Mouse (Mus musculus): ENCODE data around the gene Slfn2. TPM values are rescaled to one million over a fixed set of nuclear protein-coding genes. Genes with fewer than 3 reads are reported as not detected.

Gene Slfn2
- polyA plus RNA-seq, 1 experiment, result 0.27 TPM

GRCm38 (mm10) chr11:83078423-83079140, 13.7 kb downstream of the Slfn2 start:
- Histone ChIP-seq H3K79me2 (ENCODE audit: control insufficient read depth, insufficient read depth) (no peaks in the 10 kb centered on the region), H3ac (ENCODE audit: control insufficient read depth, insufficient read length, low read depth) (no peak overlapping the region), H3K36me3 (ENCODE audit: control insufficient read depth, insufficient read depth) (no peaks in the 10 kb centered on the region), H3K27me3 (ENCODE audit: control insufficient read depth, insufficient read depth, insufficient read length) (no peaks in the 10 kb centered on the region), H3K79me3 (ENCODE audit: low read depth) (no peaks in the 10 kb centered on the region), H3K4me3 (ENCODE audit: insufficient read depth, poor library complexity, severe bottlenecking) (no peak overlapping the region)
- no peak for TF ChIP-seq CTCF (IDR thresholded peaks at IDR 0.05; ENCODE audit: control insufficient read depth, insufficient read depth, insufficient read length)
- TF ChIP-seq MYOG (IDR thresholded peaks at IDR 0.05; ENCODE audit: control insufficient read depth, extremely low read depth, insufficient read length), result no peak
- no peak for TF ChIP-seq CEBPB (IDR thresholded peaks at IDR 0.05; ENCODE audit: low read depth)
- TF ChIP-seq FOSL1 (IDR thresholded peaks at IDR 0.05; ENCODE audit: insufficient read depth, low read length, poor library complexity, severe bottlenecking), result no peak
- TF ChIP-seq MYOD1 (IDR thresholded peaks at IDR 0.05; ENCODE audit: control insufficient read depth, insufficient read length, low read depth), result no peak
- TF ChIP-seq USF1 (IDR thresholded peaks at IDR 0.05; ENCODE audit: low read depth), result no peak
- no peak for TF ChIP-seq MAX (IDR thresholded peaks at IDR 0.05)

- Histone ChIP-seq H3K4me3 (ENCODE audit: insufficient read depth, poor library complexity, severe bottlenecking) (no peak overlapping the region), H3K27me3 (ENCODE audit: control insufficient read depth, insufficient read depth, insufficient read length) (no peaks in the 10 kb centered on the region), H3K79me2 (ENCODE audit: control insufficient read depth, insufficient read depth) (no peaks in the 10 kb centered on the region), H3K79me3 (ENCODE audit: low read depth) (no peaks in the 10 kb centered on the region), H3ac (ENCODE audit: control insufficient read depth, insufficient read length, low read depth) (no peak overlapping the region), H3K36me3 (ENCODE audit: control insufficient read depth, insufficient read depth) (no peaks in the 10 kb centered on the region)
- TF ChIP-seq CTCF (IDR thresholded peaks at IDR 0.05; ENCODE audit: control insufficient read depth, insufficient read depth, insufficient read length) (no peak), FOSL1 (IDR thresholded peaks at IDR 0.05; ENCODE audit: insufficient read depth, low read length, poor library complexity, severe bottlenecking) (no peak), MYOG (IDR thresholded peaks at IDR 0.05; ENCODE audit: control insufficient read depth, extremely low read depth, insufficient read length) (no peak), MYOD1 (IDR thresholded peaks at IDR 0.05; ENCODE audit: control insufficient read depth, insufficient read length, low read depth) (no peak), MAX (IDR thresholded peaks at IDR 0.05) (no peak), USF1 (IDR thresholded peaks at IDR 0.05; ENCODE audit: low read depth) (no peak)
Observed at GRCm38 (mm10) chr11:83079487-83080199, 14.7 kb downstream of the Slfn2 start.

- no peaks in the 10 kb centered on the region for H3K36me3 ChIP-seq (ENCODE audit: control insufficient read depth, insufficient read depth)
- H3ac ChIP-seq (ENCODE audit: control insufficient read depth, insufficient read length, low read depth), result no peak overlapping the region
- no peak for TF ChIP-seq USF1 (IDR thresholded peaks at IDR 0.05; ENCODE audit: low read depth)
- H3K79me2 ChIP-seq (ENCODE audit: control insufficient read depth, insufficient read depth), result no peaks in the 10 kb centered on the region
- H3K27me3 ChIP-seq (ENCODE audit: control insufficient read depth, insufficient read depth, insufficient read length), result no peaks in the 10 kb centered on the region
- H3K79me3 ChIP-seq (ENCODE audit: low read depth), result no peaks in the 10 kb centered on the region
- no peak overlapping the region for H3K4me3 ChIP-seq (ENCODE audit: insufficient read depth, poor library complexity, severe bottlenecking)
Observed at GRCm38 (mm10) chr11:83082741-83083473, 18.0 kb downstream of the Slfn2 start.

- no peak for TF ChIP-seq MAX (IDR thresholded peaks at IDR 0.05)
- TF ChIP-seq FOSL1 (IDR thresholded peaks at IDR 0.05; ENCODE audit: insufficient read depth, low read length, poor library complexity, severe bottlenecking), result no peak
- TF ChIP-seq MYOD1 (IDR thresholded peaks at IDR 0.05; ENCODE audit: control insufficient read depth, insufficient read length, low read depth), result no peak
- TF ChIP-seq USF1 (IDR thresholded peaks at IDR 0.05; ENCODE audit: low read depth), result no peak
- TF ChIP-seq MYOG (IDR thresholded peaks at IDR 0.05; ENCODE audit: control insufficient read depth, extremely low read depth, insufficient read length), result no peak
- no peak for TF ChIP-seq CTCF (IDR thresholded peaks at IDR 0.05; ENCODE audit: control insufficient read depth, insufficient read depth, insufficient read length)
- TF ChIP-seq CEBPB (IDR thresholded peaks at IDR 0.05; ENCODE audit: low read depth), result no peak
- Histone ChIP-seq H3K4me3 (ENCODE audit: insufficient read depth, poor library complexity, severe bottlenecking) (no peak overlapping the region), H3K36me3 (ENCODE audit: control insufficient read depth, insufficient read depth) (no peaks in the 10 kb centered on the region), H3K79me2 (ENCODE audit: control insufficient read depth, insufficient read depth) (no peaks in the 10 kb centered on the region), H3K79me3 (ENCODE audit: low read depth) (no peaks in the 10 kb centered on the region), H3ac (ENCODE audit: control insufficient read depth, insufficient read length, low read depth) (no peak overlapping the region), H3K27me3 (ENCODE audit: control insufficient read depth, insufficient read depth, insufficient read length) (no peaks in the 10 kb centered on the region)
Observed at GRCm38 (mm10) chr11:83084161-83084560, 19.2 kb downstream of the Slfn2 start.

- Histone ChIP-seq H3ac (ENCODE audit: control insufficient read depth, insufficient read length, low read depth) (no peak overlapping the region), H3K27me3 (ENCODE audit: control insufficient read depth, insufficient read depth, insufficient read length) (no peaks in the 10 kb centered on the region), H3K36me3 (ENCODE audit: control insufficient read depth, insufficient read depth) (no peaks in the 10 kb centered on the region), H3K79me3 (ENCODE audit: low read depth) (no peaks in the 10 kb centered on the region), H3K79me2 (ENCODE audit: control insufficient read depth, insufficient read depth) (no peaks in the 10 kb centered on the region), H3K4me3 (ENCODE audit: insufficient read depth, poor library complexity, severe bottlenecking) (no peak overlapping the region)
- TF ChIP-seq USF1 (IDR thresholded peaks at IDR 0.05; ENCODE audit: low read depth) (no peak), CEBPB (IDR thresholded peaks at IDR 0.05; ENCODE audit: low read depth) (no peak), MYOG (IDR thresholded peaks at IDR 0.05; ENCODE audit: control insufficient read depth, extremely low read depth, insufficient read length) (no peak), FOSL1 (IDR thresholded peaks at IDR 0.05; ENCODE audit: insufficient read depth, low read length, poor library complexity, severe bottlenecking) (no peak)
Observed at GRCm38 (mm10) chr11:83084761-83085160, 19.8 kb downstream of the Slfn2 start.
